Mouse (Mus musculus): ENCODE measurements at regions not wholly inside any gene's neighbourhood (a gene's known extent, or its start where the extent isn't known, plus 50 kb on each side); places are given as distances from the start of the nearest gene placed in this dataset.

DNA sequence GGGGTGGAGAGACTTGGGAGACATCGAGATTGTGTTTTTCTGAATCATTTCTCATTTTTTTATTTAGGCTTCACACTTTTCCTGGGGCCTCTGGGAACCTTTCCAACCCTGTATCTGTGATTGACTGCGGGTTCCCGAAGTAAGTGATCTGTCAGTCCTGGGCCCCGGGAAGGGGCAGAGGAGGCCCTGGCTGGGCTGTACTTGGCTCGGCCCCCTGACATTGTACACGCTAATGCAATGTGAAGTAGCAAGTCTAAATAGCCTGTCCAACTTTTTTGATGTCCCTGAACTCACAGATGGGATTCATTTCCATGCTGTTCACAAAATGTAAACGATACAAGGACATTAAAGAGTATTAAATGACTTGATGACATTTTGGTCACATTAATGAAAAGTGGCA, 636.1 kb downstream of the Insc start:
- no peak for TF ChIP-seq CTCF (IDR thresholded peaks at IDR 0.05; ENCODE audit: control insufficient read depth, insufficient read depth, low read length)
- no peak for TF ChIP-seq POLR2A (IDR thresholded peaks at IDR 0.05; ENCODE audit: borderline replicate concordance, control insufficient read depth, low read depth, low read length)
